Mouse (Mus musculus): ENCODE measurements around the gene Slc6a13.

The Slc6a13 gene

GRCm38 (mm10) chr6:121326486-121327069 lies 26.6 kb downstream of the Slc6a13 start:
- no peak for DNase-seq (ENCODE audit: low read depth, low spot score)

- DNase-seq (ENCODE audit: low read depth, low spot score): no peak
Measured at GRCm38 (mm10) chr6:121328417-121328884, 28.4 kb downstream of the Slc6a13 start.

- DNase-seq (ENCODE audit: low read depth, low spot score): peak; percentile 13
Measured at GRCm38 (mm10) chr6:121329848-121330508, 30.0 kb downstream of the Slc6a13 start.

GRCm38 (mm10) chr6:121335841-121336240 lies 35.8 kb downstream of the Slc6a13 start:
- DNase-seq (ENCODE audit: low read depth, low spot score): no peak

- no peak for DNase-seq (ENCODE audit: low read depth, low spot score)
Measured at GRCm38 (mm10) chr6:121336558-121336957, 36.5 kb downstream of the Slc6a13 start.

- no peak for DNase-seq (ENCODE audit: low read depth, low spot score)
Measured at GRCm38 (mm10) chr6:121337229-121337628, 37.2 kb downstream of the Slc6a13 start.

- DNase-seq (ENCODE audit: low read depth, low spot score): peak; percentile 95
Measured at GRCm38 (mm10) chr6:121337770-121338518, 37.9 kb downstream of the Slc6a13 start.

GRCm38 (mm10) chr6:121338519-121338896 lies 38.5 kb downstream of the Slc6a13 start:
- DNase-seq (ENCODE audit: low read depth, low spot score): no peak

GRCm38 (mm10) chr6:121341650-121342049 lies 41.6 kb downstream of the Slc6a13 start:
- no peak for DNase-seq (ENCODE audit: low read depth, low spot score)

- no peak for DNase-seq (ENCODE audit: low read depth, low spot score)
Measured at GRCm38 (mm10) chr6:121343026-121343770, 43.2 kb downstream of the Slc6a13 start, which contains the start of gene Slc6a12. Gene Slc6a12 (plus strand): TSS chr6:121343076.

GRCm38 (mm10) chr6:121343771-121344123 lies 43.7 kb downstream of the Slc6a13 start:
- no peak for DNase-seq (ENCODE audit: low read depth, low spot score)

- no peak for DNase-seq (ENCODE audit: low read depth, low spot score)
Measured at GRCm38 (mm10) chr6:121344329-121344728, 44.3 kb downstream of the Slc6a13 start.

- DNase-seq (ENCODE audit: low read depth, low spot score): no peak
Measured at GRCm38 (mm10) chr6:121346428-121346827, 46.4 kb downstream of the Slc6a13 start.

- DNase-seq (ENCODE audit: low read depth, low spot score): no peak
Measured at GRCm38 (mm10) chr6:121352276-121352675, 52.2 kb downstream of the Slc6a13 start.

GRCm38 (mm10) chr6:121356041-121356440 lies 56.0 kb downstream of the Slc6a13 start:
- DNase-seq (ENCODE audit: low read depth, low spot score): no peak

- no peak for DNase-seq (ENCODE audit: low read depth, low spot score)
Measured at GRCm38 (mm10) chr6:121357232-121357631, 57.2 kb downstream of the Slc6a13 start.

- peak; percentile 36 for DNase-seq (ENCODE audit: low read depth, low spot score)
Measured at GRCm38 (mm10) chr6:121363061-121363460, 63.0 kb downstream of the Slc6a13 start.

GRCm38 (mm10) chr6:121363956-121364355 lies 63.9 kb downstream of the Slc6a13 start:
- DNase-seq (ENCODE audit: low read depth, low spot score): no peak

GRCm38 (mm10) chr6:121366537-121366936 lies 66.5 kb downstream of the Slc6a13 start:
- peak; percentile 45 for DNase-seq (ENCODE audit: low read depth, low spot score)

GRCm38 (mm10) chr6:121367099-121367498 lies 67.1 kb downstream of the Slc6a13 start:
- no peak for DNase-seq (ENCODE audit: low read depth, low spot score)

GRCm38 (mm10) chr6:121371197-121371980 lies 71.4 kb downstream of the Slc6a13 start:
- no peak for DNase-seq (ENCODE audit: low read depth, low spot score)
